Mouse (Mus musculus) liver, adult 2 months (tissue): ENCODE data around the gene Cd69. TPM values are rescaled to one million over a fixed set of nuclear protein-coding genes. Genes with fewer than 3 reads are reported as not detected.

Experiments used
- DNase-seq: peaks from one replicate; pipeline ENCODE4 v3.0.0-alpha.2; 2011; ENCODE audit warnings: low read depth, low spot score; ENCODE audit errors: extremely low read depth
- H3K27ac ChIP-seq: fragments of 200-500 bp; replicated peaks from 2 replicates; pipeline ENCODE4 v1.5.1; 2012; ENCODE audit warnings: low read depth, mild to moderate bottlenecking, control low read depth, inconsistent platforms, low read length; ENCODE audit not compliant: insufficient read depth
- H3K27me3 ChIP-seq: fragments of 200-500 bp; 2 replicates; pipeline ENCODE4 v1.6.1; 2012; ENCODE audit warnings: mild to moderate bottlenecking, moderate library complexity, low read length, inconsistent platforms; ENCODE audit not compliant: control insufficient read depth, insufficient read depth
- H3K36me3 ChIP-seq: fragments of 200-500 bp; 2 replicates; pipeline ENCODE4 v1.6.1; 2012; ENCODE audit warnings: low read length, inconsistent platforms; ENCODE audit not compliant: control insufficient read depth, insufficient read depth
- H3K4me1 ChIP-seq: fragments of 200-500 bp; 2 replicates; pipeline ENCODE4 v1.6.1; 2011; ENCODE audit warnings: low read length; ENCODE audit not compliant: control insufficient read depth, insufficient read depth
- H3K4me3 ChIP-seq: fragments of 200-500 bp; 2 replicates; pipeline ENCODE4 v1.5.1; 2011; ENCODE audit warnings: low read depth, mild to moderate bottlenecking, control low read depth, low read length, moderate library complexity; ENCODE audit not compliant: insufficient read depth
- H3K79me2 ChIP-seq: fragments of 200-500 bp; 2 replicates; pipeline ENCODE4 v1.6.1; 2012; ENCODE audit warnings: inconsistent platforms, mild to moderate bottlenecking, low read length, moderate library complexity; ENCODE audit not compliant: control insufficient read depth, insufficient read depth
- H3K9ac ChIP-seq: fragments of 200-500 bp; 2 replicates; pipeline ENCODE4 v1.6.1; 2012; ENCODE audit warnings: low read depth, mild to moderate bottlenecking, control low read depth, inconsistent platforms, low read length
- CTCF ChIP-seq: fragments of 200-500 bp; IDR thresholded peaks from 2 replicates; pipeline ENCODE4 v1.5.1; 2011; ENCODE audit warnings: low read depth, low read length, control low read depth
- POLR2A ChIP-seq: fragments of 200-500 bp; IDR thresholded peaks from 2 replicates; pipeline ENCODE4 v1.6.1; 2011; ENCODE audit warnings: low read length, control low read depth; ENCODE audit not compliant: insufficient read depth; ENCODE audit errors: extremely low read depth
- WGBS: fragments of 180-500 bp; shearing (Covaris S2); methylation state at CpG from one replicate; pipeline ENCODE4 v1.1.7; 2018; 5-methylcytosine and 5-hydroxymethylcytosine counted together
- polyA plus RNA-seq: library from polyadenylated mRNA; depleted of rRNA; stranded (reverse); fragments of >200 nt; gene quantifications from 2 replicates; pipeline ENCODE4 v1.2.3, GENCODE M21; 2012
- total RNA-seq: library from RNA; depleted of rRNA; stranded (reverse); fragments of >200 nt; gene quantifications from 2 replicates; pipeline ENCODE4 v1.2.3, GENCODE M21; 2014

Cd69 gene
- total and polyA plus RNA-seq, 2 experiments = 0.15 to 0.74 TPM

DNA sequence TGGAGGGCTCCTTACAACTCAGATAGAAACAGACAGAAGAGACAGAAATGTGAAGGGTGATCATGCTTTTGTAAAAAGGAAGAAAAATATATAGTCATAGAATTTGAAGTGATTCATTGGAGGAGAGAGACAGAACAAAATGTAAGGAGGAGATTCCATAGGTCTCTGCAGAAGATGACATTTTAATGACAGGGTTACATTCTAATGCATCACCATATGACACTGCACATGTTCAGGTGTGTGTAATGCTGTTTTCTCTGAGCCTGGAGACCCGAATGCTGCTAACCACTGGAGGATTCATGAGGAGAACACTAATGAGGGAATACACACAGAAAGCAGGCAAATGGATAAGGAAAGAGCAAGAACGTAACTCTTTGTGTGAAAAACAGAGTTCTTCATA, 760 bp downstream of the Cd69 start:
- Histone ChIP-seq H3K36me3 (no peaks in the 10 kb centered on the region), H3K9ac (no peak overlapping the region), H3K4me3 (no peak overlapping the region), H3K27ac (no peak overlapping the region), H3K4me1 (no peaks in the 10 kb centered on the region), H3K27me3 (no peaks in the 10 kb centered on the region), H3K79me2 (no peaks in the 10 kb centered on the region)
- no peak for DNase-seq
- TF ChIP-seq POLR2A (no peak), CTCF (no peak)
- 79% methylated on average over 2 of the region's 2 CpGs for WGBS

DNA sequence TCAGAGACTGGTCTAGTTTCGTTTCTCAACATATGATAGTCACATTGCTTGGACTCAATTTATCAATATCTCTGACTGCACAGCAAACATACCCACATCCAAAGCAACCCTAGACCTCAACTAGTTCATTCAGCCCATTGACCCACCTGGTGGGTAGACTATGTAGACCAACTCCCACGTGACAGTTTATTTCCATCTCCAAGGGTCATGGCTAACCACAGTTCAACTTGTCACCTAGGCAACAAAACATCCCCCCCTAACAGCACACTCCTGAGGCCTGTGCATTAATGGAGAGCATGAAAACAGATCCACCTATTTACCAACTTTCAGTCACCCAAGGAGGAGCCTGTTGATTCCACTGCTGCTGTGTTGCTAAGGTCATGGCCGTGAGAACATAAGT, 1.6 kb downstream of the Cd69 start:
- Histone ChIP-seq H3K27ac (no peak overlapping the region), H3K4me1 (no peaks in the 10 kb centered on the region), H3K4me3 (no peak overlapping the region), H3K36me3 (no peaks in the 10 kb centered on the region), H3K27me3 (no peaks in the 10 kb centered on the region), H3K9ac (no peak overlapping the region), H3K79me2 (no peaks in the 10 kb centered on the region)
- no peak for DNase-seq
- no peak for TF ChIP-seq CTCF
- TF ChIP-seq POLR2A = no peak
- WGBS = 59% methylated on average over 3 of the region's 3 CpGs

DNA sequence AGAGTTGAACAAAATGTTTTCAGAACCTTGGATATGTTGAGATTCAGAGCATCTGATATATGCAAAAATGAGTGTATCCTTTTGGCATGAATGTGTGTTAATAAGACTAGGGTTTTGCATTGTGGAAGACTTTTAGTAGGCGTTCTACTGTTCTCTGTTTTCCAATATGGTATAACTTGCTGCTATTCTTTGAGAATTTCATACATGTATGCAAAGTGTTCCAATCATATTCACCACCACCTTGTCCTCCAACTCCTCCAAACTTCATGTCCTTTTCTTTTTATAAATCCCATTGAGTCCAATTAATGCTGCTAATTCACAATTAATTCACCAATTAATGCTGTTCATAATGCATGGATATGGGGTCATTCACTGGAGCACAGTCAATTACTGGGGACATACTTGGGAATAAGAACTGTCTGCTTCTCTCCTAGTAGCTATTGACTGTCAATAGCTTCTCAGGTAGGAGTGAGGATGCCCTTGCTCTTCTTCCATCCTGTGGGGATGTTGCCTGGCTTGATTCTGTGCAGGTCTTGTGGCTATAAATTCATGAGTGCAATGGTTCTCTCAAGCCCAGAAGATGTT, 8.7 kb downstream of the Cd69 start:
- TF ChIP-seq CTCF = no peak
- TF ChIP-seq POLR2A = no peak
- Histone ChIP-seq H3K36me3 (no peaks in the 10 kb centered on the region), H3K4me1 (peaks cover 1% of the 10 kb centered on the region; the same call in 1 of the 2 replicates), H3K9ac (no peak overlapping the region), H3K4me3 (no peak overlapping the region), H3K27ac (no peak overlapping the region), H3K27me3 (no peaks in the 10 kb centered on the region), H3K79me2 (no peaks in the 10 kb centered on the region)
- DNase-seq = no peak
- WGBS = 91% methylated on average over 1 of the region's 1 CpGs

DNA sequence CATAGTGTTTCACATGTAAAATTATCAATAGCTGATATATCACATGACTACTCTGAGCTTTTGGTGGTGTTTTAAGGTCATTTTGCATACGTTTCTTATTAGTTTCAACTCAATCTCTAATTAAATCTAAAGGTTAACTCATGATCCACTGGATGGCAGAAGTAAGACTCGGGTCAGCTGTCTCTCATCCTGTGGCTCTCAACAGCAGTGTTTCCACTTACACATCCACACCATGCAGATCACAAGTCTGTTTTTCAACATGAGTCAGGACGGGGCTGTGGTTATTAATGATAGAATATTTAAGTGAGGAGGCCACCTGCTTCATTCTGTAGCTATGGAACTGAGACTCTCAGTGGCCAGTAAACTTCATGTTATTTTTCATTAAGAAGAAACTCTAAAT, 9.4 kb downstream of the Cd69 start:
- no peaks in the 10 kb centered on the region for H3K36me3 ChIP-seq
- H3K27ac ChIP-seq = no peak overlapping the region
- TF ChIP-seq POLR2A (no peak), CTCF (no peak)
- H3K27me3 ChIP-seq = no peaks in the 10 kb centered on the region
- H3K4me1 ChIP-seq = peaks cover 1% of the 10 kb centered on the region; the same call in 1 of the 2 replicates
- no peaks in the 10 kb centered on the region for H3K79me2 ChIP-seq
- WGBS = 78% methylated on average over 3 of the region's 3 CpGs
- H3K9ac ChIP-seq = no peak overlapping the region
- no peak for DNase-seq
- H3K4me3 ChIP-seq = no peak overlapping the region

DNA sequence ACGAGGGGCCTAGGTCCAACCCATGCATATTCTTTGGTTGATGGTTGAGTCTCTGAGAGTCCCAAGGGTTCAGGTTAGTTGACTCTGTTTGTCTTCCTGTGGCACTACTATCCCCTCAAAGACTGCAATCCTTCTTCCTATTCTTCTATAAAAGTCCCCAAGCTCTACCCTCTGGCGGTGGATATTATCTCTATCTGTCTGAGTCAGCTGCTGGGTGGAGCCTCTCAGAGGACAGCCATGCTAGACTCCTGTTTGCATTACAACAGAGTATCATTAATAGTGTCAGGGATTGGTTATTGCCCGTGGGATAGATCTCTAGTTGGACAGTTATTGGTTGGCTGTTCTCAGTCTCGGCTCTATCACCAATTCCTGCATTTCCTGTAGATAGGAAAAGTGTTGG, 14.3 kb downstream of the Cd69 start:
- Histone ChIP-seq H3K4me3 (no peak overlapping the region), H3K27me3 (no peaks in the 10 kb centered on the region), H3K27ac (no peak overlapping the region), H3K36me3 (no peaks in the 10 kb centered on the region), H3K9ac (no peak overlapping the region), H3K4me1 (peaks cover 1% of the 10 kb centered on the region; the same call in 1 of the 2 replicates), H3K79me2 (no peaks in the 10 kb centered on the region)
- TF ChIP-seq CTCF (no peak), POLR2A (no peak)
- no peak for DNase-seq
- 82% methylated on average over 4 of the region's 4 CpGs for WGBS

DNA sequence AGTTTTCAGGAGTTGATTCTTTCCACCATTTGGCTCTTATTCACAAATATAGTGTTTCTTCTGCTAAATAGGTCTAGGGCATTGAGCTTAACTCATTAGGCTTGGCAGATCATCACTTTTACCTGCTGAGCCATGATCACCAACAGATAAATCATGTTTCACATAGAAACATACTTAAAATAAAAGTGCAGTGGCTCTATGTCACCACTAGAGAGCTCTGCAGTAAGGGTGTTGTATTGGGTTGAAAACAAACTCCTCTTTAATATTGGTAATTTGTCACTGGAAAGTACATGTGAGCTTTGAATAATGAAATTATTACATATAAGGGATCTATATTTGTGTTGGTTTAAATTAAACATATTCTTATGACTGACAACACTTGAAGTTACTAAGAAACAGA, 15.2 kb downstream of the Cd69 start:
- TF ChIP-seq POLR2A (no peak), CTCF (0 out of 2 replicates have a peak, but pooled peaks have one; percentile 20)
- Histone ChIP-seq H3K4me3 (no peak overlapping the region), H3K27ac (no peak overlapping the region), H3K36me3 (no peaks in the 10 kb centered on the region), H3K79me2 (no peaks in the 10 kb centered on the region), H3K9ac (no peak overlapping the region), H3K27me3 (no peaks in the 10 kb centered on the region), H3K4me1 (peaks cover 1% of the 10 kb centered on the region; the same call in 1 of the 2 replicates)
- DNase-seq = peak; percentile 33
